Mouse (Mus musculus) kidney, postnatal 0 days (tissue): ENCODE results near the gene Ptprn2. TPM values are rescaled to one million over a fixed set of nuclear protein-coding genes. Genes with fewer than 3 reads are reported as not detected.
A peak's percentile ranks its signal among the peaks of the same experiment; 100 is the strongest.

Experiments
- ATAC-seq: fragments of 200-750 bp; cut with Nextera tagmentation; replicated peaks from 2 replicates; pipeline ENCODE4 v1.8.0; 2017; ENCODE audit warnings: low read depth, moderate number of reproducible peaks, moderate TSS enrichment, moderate library complexity; ENCODE audit not compliant: low FRiP score
- DNase-seq: peaks from one replicate; pipeline ENCODE4 v3.0.0-alpha.2; 2016; ENCODE audit warnings: low spot score
- H3K27ac ChIP-seq: fragments of 300-500 bp; sonication (generic); 2 replicates; pipeline ENCODE4 v1.5.1; 2014; ENCODE audit warnings: mild to moderate bottlenecking
- H3K27me3 ChIP-seq: fragments of 300-500 bp; sonication (generic); 2 replicates; pipeline ENCODE4 v1.6.1; 2014; ENCODE audit warnings: low read length, mixed read lengths; ENCODE audit not compliant: insufficient read depth
- H3K36me3 ChIP-seq: fragments of 300-500 bp; sonication (generic); 2 replicates; pipeline ENCODE4 v1.6.1; 2014; ENCODE audit warnings: low read length, mixed read lengths; ENCODE audit not compliant: insufficient read depth
- H3K4me1 ChIP-seq: fragments of 300-500 bp; sonication (generic); replicated peaks from 2 replicates; pipeline ENCODE4 v1.6.1; 2014; ENCODE audit warnings: antibody characterized with exemption, low read length, mixed read lengths; ENCODE audit not compliant: insufficient read depth
- H3K4me2 ChIP-seq: fragments of 300-500 bp; sonication (generic); 2 replicates; pipeline ENCODE4 v1.6.1; 2014; ENCODE audit warnings: mild to moderate bottlenecking, low read length, moderate library complexity, mixed read lengths
- H3K4me3 ChIP-seq: fragments of 300-500 bp; sonication (generic); replicated peaks from 2 replicates; pipeline ENCODE4 v1.5.1; 2014; ENCODE audit warnings: low read depth, low read length
- H3K9ac ChIP-seq: fragments of 300-500 bp; sonication (generic); 2 replicates; pipeline ENCODE4 v1.6.1; 2014; ENCODE audit warnings: low read depth, low read length
- H3K9me3 ChIP-seq: fragments of 300-500 bp; sonication (generic); replicated peaks from 2 replicates; pipeline ENCODE4 v1.6.1; 2016; ENCODE audit warnings: low read length, inconsistent platforms, mixed read lengths
- CTCF ChIP-seq: IDR thresholded peaks from 2 replicates; pipeline ENCODE4 v1.5.1; 2016; ENCODE audit warnings: antibody characterized with exemption, low read depth, mild to moderate bottlenecking, moderate library complexity
- WGBS: fragments of 180-500 bp; shearing (Covaris S2); extraction: QIAGEN DNeasy Blood & Tissue Kit; methylation state at CpG from one replicate; pipeline ENCODE4 v1.1.7; 2014; 5-methylcytosine and 5-hydroxymethylcytosine counted together
- polyA plus RNA-seq: library from polyadenylated mRNA; unstranded; fragments of >200 nt; fragmentation: Nextera tagmentation; extraction: Ambion mirVana; gene quantifications from 2 replicates; pipeline ENCODE4 v1.2.1, GENCODE M21; 2015

The Ptprn2 gene
- polyA plus RNA-seq, 1 experiment from 2014 or later = 0.03 TPM

DNA sequence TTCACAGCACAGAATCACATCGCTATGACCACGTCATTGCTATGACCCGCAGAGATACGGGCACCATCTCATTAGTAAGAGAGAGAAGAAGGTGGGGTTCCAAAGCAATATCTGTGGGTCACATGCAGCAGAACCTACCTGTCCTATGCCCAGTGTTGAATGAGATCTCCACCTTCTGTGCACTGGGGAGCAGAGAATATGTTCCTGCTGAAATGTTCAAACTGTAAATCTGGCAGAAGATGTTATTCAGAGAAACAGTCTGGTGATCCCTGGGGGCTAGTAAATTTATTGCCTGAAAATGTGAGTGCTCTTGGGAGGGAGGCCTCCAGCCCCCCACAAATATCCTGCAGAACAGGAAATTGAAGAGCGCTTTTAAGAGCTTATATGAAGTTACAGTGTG lies 490.0 kb downstream of the Ptprn2 start:
- Histone ChIP-seq H3K27me3 (no peaks in the 10 kb centered on the region), H3K36me3 (no peaks in the 10 kb centered on the region), H3K4me3 (no peak overlapping the region), H3K27ac (no peak overlapping the region), H3K9ac (no peak overlapping the region), H3K4me2 (no peak overlapping the region), H3K4me1 (no peaks in the 10 kb centered on the region), H3K9me3 (no peaks in the 10 kb centered on the region)
- TF ChIP-seq CTCF = no peak
- 67% methylated on average over 5 of the region's 5 CpGs for WGBS
- ATAC-seq (no peak), DNase-seq (no peak)

DNA sequence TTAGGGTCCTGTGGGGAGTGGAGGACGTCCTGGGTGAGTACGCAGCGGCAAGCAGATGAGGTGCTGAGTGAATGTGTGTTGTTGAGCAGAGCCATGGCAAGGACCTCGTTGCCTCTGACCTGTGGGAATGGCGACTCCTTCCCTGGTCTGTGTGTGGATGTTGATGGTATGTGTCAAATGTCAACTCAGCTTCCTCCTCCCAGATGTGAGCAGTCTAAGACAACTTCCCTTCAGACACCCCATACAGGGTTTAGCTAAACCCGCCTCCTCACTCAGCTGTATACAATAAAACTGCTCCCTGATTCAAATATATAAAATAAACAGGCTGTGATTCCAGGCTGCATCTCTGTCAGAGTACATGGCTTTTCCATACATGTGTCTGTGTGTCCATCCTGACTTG lies 491.5 kb downstream of the Ptprn2 start:
- 73% methylated on average over 6 of the region's 6 CpGs for WGBS
- ATAC-seq (no peak), DNase-seq (no peak)
- no peaks in the 10 kb centered on the region for H3K4me1 ChIP-seq
- H3K9ac ChIP-seq = no peak overlapping the region
- H3K36me3 ChIP-seq = no peaks in the 10 kb centered on the region
- H3K9me3 ChIP-seq = no peaks in the 10 kb centered on the region
- H3K4me3 ChIP-seq = no peak overlapping the region
- H3K27me3 ChIP-seq = no peaks in the 10 kb centered on the region
- H3K4me2 ChIP-seq = no peak overlapping the region
- no peak for TF ChIP-seq CTCF
- no peak overlapping the region for H3K27ac ChIP-seq

DNA sequence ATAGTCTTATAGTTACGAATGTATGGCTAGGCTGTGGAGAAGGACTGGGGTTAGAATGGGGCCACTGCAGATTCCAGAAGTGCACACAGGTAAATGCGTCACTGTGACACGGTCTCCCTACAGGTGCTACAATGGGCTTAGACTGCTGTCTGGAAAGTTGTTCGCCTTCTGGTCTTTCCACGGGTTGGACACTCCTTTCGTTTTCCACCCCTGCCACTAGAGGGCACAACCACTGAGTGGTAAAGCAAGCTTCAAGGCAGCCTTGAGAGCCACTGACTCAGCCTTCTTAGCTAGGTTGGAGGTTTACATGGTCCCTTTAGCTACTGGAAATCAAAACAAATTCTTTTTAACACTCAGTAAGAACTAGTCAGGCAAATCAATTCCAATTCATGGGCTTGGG lies 492.7 kb downstream of the Ptprn2 start:
- H3K9me3 ChIP-seq = no peaks in the 10 kb centered on the region
- 0 out of 2 replicates have a peak, but pooled peaks have one; percentile 15 for TF ChIP-seq CTCF
- ATAC-seq = no peak
- DNase-seq = no peak
- H3K4me2 ChIP-seq = no peak overlapping the region
- no peak overlapping the region for H3K27ac ChIP-seq
- no peak overlapping the region for H3K4me3 ChIP-seq
- H3K9ac ChIP-seq = no peak overlapping the region
- H3K27me3 ChIP-seq = no peaks in the 10 kb centered on the region
- no peaks in the 10 kb centered on the region for H3K36me3 ChIP-seq
- 84% methylated on average over 6 of the region's 6 CpGs for WGBS
- H3K4me1 ChIP-seq = no peaks in the 10 kb centered on the region

DNA sequence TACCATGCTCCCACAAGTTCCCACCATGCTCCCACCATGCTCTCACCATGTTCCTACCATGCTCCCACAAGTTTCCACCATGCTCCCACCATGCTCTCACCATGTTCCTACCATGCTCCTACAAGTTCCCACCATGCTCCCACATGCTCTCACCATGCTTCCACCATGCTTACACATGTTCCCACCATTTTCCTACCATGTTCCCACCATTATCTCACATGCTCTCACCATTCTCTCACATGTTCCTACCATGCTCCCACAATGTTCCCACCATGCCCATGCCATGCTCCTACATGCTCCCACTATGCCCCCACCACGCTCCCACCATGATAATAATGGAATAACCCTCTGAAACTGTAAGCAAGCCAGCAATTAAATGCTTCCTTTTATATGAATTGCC lies 495.8 kb downstream of the Ptprn2 start:
- no peak for TF ChIP-seq CTCF
- no peaks in the 10 kb centered on the region for H3K4me1 ChIP-seq
- H3K4me3 ChIP-seq = no peak overlapping the region
- H3K9ac ChIP-seq = no peak overlapping the region
- no peaks in the 10 kb centered on the region for H3K36me3 ChIP-seq
- ATAC-seq (no peak), DNase-seq (no peak)
- H3K27me3 ChIP-seq = no peaks in the 10 kb centered on the region
- H3K4me2 ChIP-seq = no peak overlapping the region
- WGBS = 93% methylated on average over 1 of the region's 1 CpGs
- H3K9me3 ChIP-seq = no peaks in the 10 kb centered on the region
- H3K27ac ChIP-seq = no peak overlapping the region

DNA sequence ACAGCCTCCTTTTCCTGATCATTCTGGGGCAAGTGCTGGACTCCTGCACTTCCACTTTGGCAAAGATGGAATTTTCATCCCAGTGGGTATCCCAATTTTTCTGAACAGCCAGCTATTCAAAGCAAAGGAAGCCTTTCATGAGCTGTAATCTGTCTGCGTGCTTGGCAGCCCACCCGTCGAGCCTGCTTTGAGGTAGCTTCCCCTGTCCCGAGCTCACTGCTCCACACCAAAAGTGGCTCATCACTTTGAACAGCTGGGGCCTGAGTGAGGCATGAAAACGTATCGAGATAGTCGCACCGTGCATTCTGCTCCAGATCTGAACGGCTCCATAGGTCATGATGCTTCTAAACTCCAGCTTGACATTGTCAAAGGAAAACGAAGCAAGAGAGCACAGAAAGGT lies 503.6 kb downstream of the Ptprn2 start:
- no peaks in the 10 kb centered on the region for H3K27me3 ChIP-seq

DNA sequence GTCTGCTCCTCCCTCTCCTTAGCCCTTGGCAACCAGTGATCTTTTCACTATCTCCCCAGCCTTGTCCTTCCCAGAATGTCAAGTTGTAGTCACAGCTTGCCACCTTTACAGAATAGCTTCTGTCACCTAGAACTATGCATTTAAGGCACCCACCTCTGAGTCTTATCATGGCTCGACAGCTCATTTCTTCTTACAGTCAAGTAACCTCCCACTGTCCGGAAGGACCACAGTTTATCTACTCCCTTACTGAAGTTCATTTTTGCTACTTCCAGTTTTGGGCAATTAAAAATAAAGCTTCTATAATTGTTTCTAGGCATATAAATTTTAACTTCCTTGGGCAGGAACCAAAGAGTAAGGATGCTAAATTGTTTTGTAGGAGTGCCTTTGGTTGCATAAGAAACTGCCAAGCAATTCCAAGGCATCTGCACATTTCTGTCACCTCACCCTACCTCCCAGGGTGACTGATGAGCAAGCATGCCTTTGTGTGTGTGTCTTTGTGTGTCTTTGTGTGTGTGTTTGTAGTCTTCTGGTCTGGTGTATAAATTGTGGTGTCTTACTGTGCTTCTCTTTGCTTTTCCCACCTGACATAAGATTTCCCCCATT lies 516.1 kb downstream of the Ptprn2 start:
- Histone ChIP-seq H3K4me2 (no peak overlapping the region), H3K27ac (no peak overlapping the region), H3K27me3 (no peaks in the 10 kb centered on the region), H3K36me3 (no peaks in the 10 kb centered on the region), H3K4me1 (no peaks in the 10 kb centered on the region), H3K9ac (no peak overlapping the region), H3K9me3 (no peaks in the 10 kb centered on the region), H3K4me3 (no peak overlapping the region)
- ATAC-seq (no peak), DNase-seq (no peak)
- TF ChIP-seq CTCF = no peak
- WGBS = 75% methylated on average over 2 of the region's 2 CpGs

More for the DNA sequence above, 503.6 kb downstream of the Ptprn2 start:
- Histone ChIP-seq H3K4me2 (no peak overlapping the region), H3K27ac (no peak overlapping the region), H3K9me3 (no peaks in the 10 kb centered on the region), H3K36me3 (no peaks in the 10 kb centered on the region), H3K4me3 (no peak overlapping the region), H3K9ac (no peak overlapping the region), H3K4me1 (no peaks in the 10 kb centered on the region)
- WGBS = 57% methylated on average over 10 of the region's 10 CpGs
- ATAC-seq = no peak
- no peak for TF ChIP-seq CTCF
- DNase-seq = no peak
